Mouse (Mus musculus): ENCODE data around the gene Lypd6b. TPM values are rescaled to one million over a fixed set of nuclear protein-coding genes. Genes with fewer than 3 reads are reported as not detected.

The Lypd6b gene
- total RNA-seq (2022): 1 to 10 TPM; 3.7 to 6.0 (median 4.4) TPM

DNA sequence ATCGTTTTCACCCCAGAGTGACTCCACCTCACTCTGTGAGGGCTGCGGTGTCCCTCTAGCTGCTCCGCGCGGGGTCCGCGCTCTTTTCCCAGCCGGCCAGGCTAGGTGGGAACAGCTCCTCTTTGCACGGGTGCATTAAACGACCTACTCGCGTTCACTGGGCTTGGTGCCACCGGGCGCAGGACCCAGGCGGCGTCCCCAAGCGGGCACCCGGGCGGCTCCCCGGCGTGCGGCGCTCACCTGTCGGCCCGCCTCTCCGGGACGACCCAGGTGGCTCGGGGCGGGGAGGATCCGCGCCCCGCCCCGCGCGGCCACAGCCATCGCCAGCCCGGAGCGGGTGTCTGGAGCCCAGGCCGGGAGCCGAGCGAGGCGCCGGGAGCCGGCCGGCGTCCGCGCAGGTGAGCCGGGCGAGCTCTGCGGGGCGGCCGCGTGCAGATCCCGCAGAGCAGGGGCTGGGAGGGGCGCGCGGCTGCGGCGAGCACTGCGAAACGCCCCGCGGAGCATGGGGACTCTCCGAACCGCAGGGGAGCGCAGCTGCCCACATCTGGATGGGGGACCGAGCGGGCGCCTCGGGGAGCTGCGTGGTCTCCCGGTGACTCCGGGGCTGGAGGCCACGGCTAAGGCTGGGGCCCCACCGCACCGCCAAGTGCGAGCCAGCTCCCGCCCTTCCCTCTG lies at the start of gene Lypd6b:
TSS of gene Lypd6b (plus strand) at position 313 of the 675 bp plus-strand sequence.
- no peak for DNase-seq (ENCODE audit: low spot score in 2 of 2)

DNA sequence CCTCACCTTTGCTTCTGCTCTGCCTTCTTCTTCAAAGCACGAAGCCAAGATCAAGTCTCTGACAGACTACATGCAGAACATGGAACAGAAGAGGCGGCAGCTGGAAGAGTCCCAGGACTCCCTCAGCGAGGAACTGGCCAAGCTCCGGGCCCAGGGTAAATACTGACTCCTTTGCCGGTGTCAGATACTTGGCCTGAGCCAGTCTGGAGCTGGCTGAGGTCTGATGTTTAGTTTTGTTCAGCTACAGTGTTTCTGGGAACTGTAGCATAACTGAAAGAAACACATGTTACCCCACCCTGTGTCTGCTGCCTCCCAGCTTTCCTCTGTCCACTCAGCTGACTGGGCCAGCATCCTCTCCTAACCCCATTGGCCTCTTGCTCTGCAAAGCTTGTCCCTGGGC lies 48.4 kb upstream of the Lypd6b start:
- no peak for DNase-seq (ENCODE audit: low spot score in 2 of 2)

DNA sequence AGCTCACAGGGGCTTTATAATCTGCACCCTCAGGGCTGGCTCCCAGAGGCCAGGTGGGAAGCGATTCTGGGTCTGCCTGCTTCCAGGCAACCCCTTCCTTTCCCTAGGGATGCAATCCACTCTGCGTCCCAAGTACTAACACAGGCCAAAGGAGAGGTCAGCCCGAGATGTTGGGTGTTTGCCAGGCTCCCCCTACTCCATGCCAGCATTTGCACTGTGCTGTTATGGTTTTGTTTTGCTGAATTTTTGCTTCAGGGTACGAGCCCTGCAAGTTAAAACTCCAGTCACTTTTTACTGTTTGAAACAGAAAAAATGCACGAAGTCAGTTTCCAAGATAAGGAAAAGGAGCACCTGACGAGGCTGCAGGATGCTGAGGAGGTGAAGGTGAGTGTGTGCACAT lies 46.5 kb upstream of the Lypd6b start:
- DNase-seq (ENCODE audit: low spot score in 2 of 2): no peak

DNA sequence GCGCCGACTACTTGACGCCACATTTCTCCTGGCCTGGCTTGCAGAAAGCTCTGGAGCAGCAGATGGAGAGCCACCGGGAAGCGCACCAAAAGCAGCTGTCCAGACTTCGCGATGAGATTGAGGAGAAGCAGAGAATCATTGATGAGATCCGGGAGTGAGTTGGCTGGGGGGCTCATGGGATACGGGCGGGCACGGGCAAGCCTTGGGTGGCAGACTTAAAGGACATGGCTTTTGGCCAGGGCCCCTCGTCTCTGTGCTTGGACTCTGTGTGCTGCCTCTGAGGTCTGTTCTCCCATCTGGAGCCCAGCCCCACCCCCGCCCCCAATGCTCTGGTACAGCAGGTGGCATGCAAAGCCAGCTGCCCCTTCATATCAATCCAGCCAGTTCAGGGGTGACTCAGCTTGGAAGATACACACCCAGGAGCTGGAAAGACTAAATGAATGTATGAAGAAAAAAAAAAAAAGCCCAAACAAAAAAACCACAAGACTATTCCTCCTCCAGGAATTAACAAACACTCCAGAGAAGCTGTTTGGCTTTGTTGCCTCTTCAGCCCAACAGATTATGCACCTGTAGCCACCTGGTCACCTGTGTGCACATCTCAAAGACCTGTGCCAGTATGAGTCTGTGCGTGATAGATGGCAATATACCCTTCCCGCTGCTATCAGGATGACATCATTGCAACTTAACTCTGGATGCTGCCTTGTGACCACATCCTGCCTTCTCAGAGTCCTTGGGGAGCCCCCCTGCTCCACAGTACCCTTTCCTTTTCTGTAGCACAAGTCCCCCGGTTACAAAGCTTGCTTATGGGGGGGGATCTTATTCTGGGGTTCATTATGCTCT lies 45.4 kb upstream of the Lypd6b start:
- DNase-seq (ENCODE audit: low spot score in 2 of 2): peak in 1 of 2 experiments; percentile 70

DNA sequence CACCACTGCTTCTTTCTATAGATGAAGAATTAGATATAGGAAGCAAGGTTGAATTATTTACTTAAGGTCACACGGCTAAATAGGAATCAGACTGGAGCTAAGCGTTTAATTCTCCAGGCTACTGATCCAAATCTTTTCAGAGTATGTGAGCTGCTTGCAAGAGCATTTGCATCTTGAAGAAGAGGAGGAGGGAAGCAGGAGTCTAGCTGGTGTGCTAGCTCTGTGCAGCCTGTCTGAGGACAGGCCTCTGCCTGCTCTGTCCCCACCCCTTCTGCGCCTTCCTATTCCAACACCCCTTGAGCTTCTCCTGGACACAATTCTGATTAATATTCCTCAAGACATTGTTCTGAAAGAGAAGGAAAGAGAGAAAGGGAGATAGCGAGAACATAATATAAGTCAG lies 44.6 kb upstream of the Lypd6b start:
- DNase-seq (ENCODE audit: low spot score in 2 of 2): no peak

DNA sequence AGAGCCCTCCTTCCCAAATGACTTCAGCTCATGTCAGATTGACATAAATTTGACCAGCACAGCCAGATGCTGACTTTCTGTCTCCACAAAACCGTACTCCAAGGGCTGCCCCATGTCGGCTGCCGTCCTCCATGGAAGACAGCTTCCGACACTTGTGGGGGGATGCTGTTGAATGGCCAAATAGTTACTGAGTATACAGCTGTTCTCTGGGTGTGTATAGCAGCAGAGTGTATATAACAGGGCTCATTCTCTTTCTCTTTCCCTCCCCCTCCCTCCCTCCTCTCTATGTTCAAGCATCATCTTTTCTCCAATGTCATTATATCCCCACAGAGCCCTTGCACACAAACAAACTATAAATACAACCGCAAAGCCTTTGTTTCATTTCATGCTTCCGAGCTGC lies 43.7 kb upstream of the Lypd6b start:
- DNase-seq (ENCODE audit: low spot score in 2 of 2): no peak

DNA sequence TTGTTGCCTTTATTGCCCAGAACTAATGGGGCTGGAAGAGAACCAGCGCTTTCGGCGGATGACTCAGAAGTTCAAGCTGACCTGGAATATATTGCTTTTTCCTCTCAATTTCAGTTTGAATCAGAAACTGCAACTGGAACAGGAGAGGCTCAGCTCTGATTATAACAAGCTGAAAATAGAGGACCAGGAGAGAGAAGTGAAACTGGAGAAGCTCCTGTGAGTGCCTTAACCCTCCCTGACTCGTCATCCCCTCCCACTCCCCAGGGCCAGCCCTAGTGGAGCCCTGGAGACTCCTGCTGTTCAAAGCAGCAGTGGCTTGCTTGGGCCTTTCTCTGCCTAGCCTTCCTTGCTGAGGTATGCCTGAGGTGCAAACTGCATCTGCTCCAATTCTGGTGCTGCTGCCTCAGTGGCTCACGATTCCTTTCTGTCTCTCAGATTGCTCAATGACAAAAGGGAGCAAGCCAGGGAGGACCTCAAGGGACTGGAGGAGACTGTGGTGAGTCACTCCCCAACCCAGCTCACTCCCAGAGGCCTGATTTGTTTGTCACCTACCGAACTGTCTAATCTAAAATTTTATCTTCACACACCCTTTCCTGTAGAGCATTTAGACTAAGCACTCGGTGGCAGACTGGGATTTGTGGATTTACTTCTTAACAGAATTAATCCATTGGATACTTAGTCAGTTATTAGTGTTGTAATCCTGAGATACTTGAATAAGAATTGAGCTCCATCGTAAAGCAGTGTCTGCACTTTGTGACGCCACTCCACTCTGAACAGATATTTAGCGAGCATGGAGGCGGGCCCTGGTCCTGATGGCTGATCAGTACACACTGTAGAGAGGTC lies 43.0 kb upstream of the Lypd6b start:
- no peak for DNase-seq (ENCODE audit: low spot score in 2 of 2)

DNA sequence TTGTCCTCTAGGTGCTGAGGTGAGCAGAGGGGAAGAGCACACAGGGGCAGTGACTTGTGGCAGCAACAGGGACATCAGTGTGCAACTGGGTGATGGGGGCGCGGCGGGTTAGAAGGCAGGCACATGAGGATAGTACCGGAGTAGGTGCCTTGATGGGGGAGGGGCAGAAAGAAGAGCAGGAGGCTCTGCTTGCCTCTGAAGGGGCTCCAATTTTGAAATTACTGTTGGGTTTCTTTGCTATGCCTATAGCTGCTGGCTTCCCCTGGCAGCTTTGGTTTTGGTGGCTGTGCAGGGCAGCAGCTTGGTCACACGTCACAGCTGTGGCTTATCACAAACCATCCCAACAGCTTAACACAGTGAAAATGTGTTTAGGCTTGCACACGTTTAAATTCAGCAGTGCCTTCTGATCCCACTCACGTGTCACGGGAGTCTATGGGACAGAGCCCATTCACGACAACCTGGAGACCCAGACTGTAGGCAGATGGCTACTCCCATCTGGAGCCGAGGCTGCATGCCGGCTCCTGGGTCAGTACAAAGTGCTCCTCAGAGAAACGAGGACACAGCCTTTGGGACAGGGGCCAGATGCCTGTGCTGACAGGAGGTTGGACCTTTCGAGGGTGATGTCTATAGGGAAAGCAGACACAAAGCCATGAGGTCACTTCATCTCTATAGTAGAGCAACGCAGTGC lies 42.2 kb upstream of the Lypd6b start:
- no peak for DNase-seq (ENCODE audit: low spot score in 2 of 2)

DNA sequence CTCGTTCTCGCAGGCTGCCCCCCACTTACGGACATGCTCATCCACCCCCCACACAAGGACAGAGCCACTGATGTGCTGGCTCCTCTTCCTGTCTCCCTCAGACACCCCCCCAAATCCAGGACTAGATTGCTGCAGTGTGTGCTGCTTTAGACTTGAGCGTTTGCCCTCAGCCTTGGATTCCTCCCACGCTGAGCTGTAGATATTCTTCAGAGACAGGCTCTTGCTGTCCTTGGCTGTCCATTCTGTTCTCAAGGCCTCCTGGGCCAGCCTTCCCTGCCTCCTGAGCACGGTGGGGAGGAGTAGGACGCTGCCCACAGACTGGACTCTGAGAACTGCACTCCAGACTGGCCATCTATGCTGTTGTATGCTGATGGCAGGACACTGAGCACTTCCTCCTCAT lies 40.5 kb upstream of the Lypd6b start:
- no peak for DNase-seq (ENCODE audit: low spot score in 2 of 2)

DNA sequence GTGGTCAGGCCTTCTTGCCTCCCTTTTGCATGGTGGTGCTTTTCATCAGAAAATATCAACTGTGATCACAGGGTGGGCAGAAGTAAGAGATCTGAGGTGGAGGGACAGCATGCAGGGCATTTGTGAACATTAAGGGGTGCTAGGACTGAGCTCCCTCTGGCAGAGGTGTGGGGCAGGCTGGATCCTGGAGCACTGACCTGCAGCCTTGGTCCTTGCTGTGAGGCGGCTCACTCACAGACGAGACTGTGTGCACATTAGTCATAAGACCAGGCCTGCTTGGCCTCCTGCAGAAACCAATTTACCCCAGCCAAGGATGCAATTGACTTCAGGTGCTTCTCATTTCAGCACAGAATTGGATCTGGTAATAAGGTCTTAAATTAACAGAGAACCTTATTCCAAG lies 39.8 kb upstream of the Lypd6b start:
- DNase-seq (ENCODE audit: low spot score in 2 of 2): no peak

DNA sequence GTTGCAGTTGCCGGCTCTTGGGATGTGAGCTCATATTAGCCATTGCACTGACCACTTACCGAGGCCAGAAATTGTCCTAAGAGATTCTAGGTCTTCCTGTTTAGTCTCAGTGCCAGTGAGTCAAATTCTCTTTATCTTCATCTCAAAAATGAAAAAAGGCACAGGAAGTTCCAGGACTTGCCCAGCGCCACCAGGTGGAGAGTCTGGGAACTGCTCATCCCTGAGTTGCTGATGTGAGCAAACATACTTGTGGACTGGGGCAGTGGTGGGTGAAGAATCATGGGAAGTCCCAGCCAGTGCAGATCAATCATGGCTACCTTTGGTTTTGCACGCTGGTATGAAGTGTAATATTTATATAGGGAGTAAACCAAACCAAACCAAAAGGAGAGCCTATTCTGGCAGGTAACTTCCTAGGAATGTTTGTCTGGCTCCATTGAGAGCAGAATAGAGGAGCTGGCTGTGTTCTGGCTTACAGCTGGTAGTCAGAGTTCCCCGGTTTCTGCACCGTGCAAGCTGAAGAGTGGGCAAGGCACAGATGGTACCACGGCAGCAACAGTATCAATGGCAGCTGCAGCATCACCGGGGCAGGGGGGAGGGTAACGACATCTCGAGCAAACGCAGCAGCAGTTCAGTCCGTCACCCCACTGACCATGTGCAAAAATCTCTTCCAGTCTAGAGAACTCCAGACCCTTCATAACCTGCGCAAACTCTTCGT lies 38.7 kb upstream of the Lypd6b start:
- peak in 1 of 2 experiments; percentile 62 for DNase-seq (ENCODE audit: low spot score in 2 of 2)

DNA sequence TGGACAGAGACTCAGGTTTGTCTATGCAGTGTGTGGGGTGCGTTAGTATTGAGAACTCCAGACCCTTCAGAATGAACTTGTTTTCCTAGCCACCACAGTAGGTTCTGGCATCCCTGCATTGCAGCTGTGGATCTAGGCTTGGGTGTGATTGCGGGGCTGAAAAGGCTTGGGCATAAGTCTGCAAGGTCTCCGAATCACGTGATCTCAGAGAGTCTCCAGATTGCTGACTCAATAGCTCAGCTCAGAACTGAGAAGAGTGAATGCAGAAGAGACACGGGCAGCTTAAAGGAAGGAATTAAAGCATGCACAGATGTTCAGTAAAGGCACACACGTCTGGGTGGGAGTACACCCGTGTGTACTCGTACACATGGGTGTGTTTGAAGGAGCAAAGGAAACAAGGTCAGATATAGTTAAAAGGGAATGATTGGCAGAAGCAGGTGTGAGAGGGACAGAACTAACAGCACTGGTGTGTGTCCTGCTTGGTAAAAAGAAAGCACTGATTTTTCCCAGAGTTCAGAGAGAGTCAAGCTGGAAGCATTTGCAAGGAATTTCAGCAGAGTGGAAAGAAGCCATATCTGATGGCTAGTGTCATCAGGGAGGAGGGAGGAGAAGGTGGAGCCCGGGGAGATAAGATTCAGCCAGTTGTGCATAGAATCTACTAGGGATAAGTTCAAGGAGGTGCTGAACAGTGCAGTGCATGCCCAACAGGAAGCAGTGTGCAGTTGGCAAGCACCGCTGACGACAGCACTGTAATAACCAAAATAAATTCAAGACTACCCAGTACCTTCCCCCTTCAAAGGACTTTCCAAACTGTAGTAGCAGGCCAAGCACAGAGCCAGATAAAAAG lies 37.5 kb upstream of the Lypd6b start:
- no peak for DNase-seq (ENCODE audit: low spot score in 2 of 2)

DNA sequence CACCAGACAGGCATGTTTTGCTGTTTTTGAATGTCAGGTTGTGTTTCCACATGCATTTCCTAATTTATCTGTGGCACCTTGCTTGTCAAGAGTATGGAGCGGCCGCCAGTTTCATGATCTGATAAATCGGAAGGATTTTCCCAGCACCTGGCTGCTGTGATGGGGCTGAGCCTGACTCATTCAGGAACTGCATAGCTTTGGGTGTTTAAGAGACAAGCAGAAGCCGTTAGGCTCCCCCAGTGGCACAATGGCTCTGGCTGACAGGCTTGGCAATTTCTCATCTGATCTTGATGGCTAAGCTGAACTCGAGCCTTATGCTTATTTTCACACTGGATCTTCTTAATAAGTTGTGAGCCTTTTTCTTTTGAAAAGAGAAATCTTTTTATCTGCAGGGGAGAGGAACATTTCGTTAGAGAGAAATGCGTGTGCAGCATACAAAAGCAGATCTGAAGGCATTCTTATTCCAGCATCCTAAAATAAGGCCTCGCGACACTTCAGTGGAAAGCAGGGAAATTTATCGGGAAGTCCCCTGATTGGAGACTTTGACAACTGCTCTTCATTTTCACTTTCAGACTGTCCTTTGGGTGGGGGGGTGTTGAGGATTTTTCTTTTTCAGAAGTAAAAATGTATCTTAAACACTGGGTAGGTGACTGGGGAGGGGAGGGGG lies 35.8 kb upstream of the Lypd6b start:
- no peak for DNase-seq (ENCODE audit: low spot score in 2 of 2)

DNA sequence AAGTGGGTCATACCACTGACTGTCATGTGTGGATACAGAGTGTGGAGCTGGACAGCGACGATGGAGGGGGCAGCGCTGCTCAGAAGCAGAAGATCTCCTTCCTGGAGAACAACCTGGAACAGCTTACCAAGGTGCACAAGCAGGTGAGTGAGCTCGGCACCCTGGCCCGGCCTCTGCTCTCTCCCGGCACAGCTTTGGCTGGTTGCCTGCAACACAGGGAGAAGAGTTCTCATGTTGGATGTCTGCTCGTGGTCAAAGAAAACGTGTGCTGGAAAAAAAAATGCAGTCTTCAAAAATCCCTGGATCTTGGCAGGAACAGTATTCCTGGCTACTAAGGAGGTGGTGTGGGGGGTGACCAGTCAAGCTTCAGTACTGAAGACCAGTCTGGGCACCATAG lies 35.3 kb upstream of the Lypd6b start:
- DNase-seq (ENCODE audit: low spot score in 2 of 2): no peak

DNA sequence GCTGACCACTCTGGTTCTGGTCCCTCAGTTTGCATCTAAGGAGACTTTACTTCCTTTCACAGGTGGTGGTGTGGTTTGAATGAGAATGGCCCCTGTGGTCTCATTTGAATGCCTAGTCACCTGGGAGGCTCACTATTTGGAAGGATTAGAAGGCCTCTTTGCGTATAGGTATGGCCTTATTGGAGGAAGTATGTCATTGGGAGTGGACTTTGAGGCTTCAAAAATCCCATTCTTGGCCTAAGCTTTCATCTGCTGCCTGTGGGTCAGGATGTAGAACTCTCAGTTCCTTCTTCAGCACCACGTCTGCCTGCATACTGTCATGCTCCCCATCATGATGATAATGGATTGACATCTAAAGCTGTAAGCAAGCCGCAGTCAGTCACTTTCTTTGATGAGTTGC lies 34.4 kb upstream of the Lypd6b start:
- DNase-seq (ENCODE audit: low spot score in 2 of 2): no peak

DNA sequence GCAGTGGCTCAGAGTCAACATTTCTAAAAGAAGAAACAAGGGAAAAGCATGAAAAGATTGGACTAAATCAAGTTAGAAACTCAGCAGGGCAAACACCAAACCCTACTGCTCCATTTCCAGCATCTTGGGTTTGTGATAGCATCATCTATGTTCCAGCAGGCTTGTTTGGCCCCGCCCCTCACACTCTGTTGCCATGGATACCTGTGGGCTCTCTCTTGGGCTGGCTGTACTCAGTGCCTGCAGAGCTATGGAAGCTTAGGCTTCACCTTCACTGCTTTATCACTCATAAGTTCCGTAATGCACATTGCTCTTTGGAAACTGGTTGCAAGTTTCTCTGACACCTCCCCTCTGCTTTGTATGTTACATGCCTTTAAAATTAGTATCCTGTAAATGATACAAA lies 32.4 kb upstream of the Lypd6b start:
- no peak for DNase-seq (ENCODE audit: low spot score in 2 of 2)

DNA sequence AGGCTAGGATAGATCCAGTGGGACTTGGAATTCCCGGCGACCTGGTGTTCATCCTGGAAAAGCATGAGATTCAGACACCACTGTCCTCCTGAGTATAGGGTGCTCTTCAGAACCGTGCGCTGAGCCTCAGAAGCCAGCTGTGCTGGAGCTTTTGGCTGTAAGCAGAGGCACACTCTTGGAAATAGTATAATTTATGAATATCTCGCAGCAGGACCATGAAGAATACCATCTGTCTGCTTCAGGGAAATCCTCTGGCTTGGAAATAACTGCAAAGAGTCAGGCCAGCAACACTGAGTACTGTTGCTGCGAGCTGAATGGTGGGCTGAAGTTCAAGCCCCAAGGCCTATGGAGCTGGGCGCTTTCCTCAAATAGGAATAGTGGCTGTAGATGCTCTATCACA lies 29.9 kb upstream of the Lypd6b start:
- no peak for DNase-seq (ENCODE audit: low spot score in 2 of 2)

DNA sequence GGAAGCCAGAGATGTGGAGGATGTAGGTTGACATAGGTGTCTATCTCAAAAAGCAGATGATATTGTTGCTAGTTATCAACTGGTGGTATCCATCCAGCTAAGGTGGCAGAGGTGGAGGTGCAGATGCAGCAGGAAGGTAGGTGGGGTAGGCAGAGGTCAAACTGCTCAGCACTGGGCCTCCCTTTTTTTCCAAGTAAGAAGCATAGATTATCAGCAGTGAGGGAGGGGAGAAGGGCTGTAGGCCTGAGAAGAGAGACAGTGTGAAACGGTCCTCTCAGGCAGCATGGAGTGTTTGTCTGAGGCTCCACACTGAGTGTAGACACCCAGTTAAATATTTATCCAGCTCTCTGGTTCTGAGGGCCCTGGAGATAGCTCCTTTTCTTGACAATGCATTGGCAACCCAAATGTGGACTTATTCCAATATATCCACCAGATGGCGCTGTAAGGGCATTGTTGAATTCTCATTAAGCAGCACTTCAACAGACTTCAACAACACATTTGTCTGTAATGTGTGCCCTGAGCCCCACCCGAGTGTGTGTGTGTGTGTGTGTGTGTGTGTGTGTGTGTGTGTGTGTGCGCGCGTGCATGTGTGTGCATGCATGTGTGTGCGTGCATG lies 23.0 kb upstream of the Lypd6b start:
- no peak for DNase-seq (ENCODE audit: low spot score in 2 of 2)

DNA sequence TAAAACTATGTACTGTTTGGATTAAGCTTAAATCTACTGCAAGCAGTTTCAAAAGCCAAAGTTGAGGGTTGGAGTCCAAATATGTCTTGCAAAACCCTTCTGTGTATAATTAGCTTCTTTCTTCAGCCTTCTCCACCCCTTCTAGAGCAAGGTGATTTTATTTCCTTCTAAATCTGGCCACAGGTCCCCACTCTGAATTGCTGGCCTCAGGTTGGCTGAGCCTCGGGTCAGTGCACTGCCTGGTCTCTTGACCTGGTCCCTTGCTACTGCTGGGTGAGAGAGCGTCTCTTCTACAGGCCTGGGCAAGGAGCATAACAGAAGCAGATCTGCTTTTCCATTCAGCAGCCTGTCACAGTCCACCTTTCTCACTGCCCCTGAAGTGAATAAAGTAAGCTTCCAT lies 18.6 kb upstream of the Lypd6b start:
- no peak for DNase-seq (ENCODE audit: low spot score in 2 of 2)

All from layer of hippocampus, adult 8-10 months (tissue).